Mouse (Mus musculus): ENCODE results near the gene Prdm2. TPM values are rescaled to one million over a fixed set of nuclear protein-coding genes. Genes with fewer than 3 reads are reported as not detected.

Prdm2 gene
- polyA plus RNA-seq, 1 experiment from 2014 or later: 11.5 TPM

GRCm38 (mm10) chr4:143141645-143142259 is 71.0 kb downstream of the Prdm2 start:
- DNase-seq (ENCODE audit: low spot score) (no peak), ATAC-seq (replicated peaks; ENCODE audit: insufficient number of reproducible peaks, low FRiP score, low TSS enrichment, low read depth) (no peak)
- H3K4me2 ChIP-seq (ENCODE audit: low read depth, low read length): no peak overlapping the region
- H3K9ac ChIP-seq (replicated peaks; ENCODE audit: low read length): no peak overlapping the region
- no peak overlapping the region for H3K27ac ChIP-seq (replicated peaks; ENCODE audit: low read depth, low read length)
- H3K4me1 ChIP-seq (ENCODE audit: control insufficient read depth, insufficient read depth, low read length): no peaks in the 10 kb centered on the region
- no peak overlapping the region for H3K4me3 ChIP-seq (ENCODE audit: low read depth, low read length)
- no peaks in the 10 kb centered on the region for H3K27me3 ChIP-seq (ENCODE audit: control insufficient read depth, insufficient read depth, low read length)
- no peaks in the 10 kb centered on the region for H3K9me3 ChIP-seq (replicated peaks; ENCODE audit: control insufficient read depth, low read length)
- WGBS: 84% methylated on average over 12 of the region's 12 CpGs
- H3K36me3 ChIP-seq (replicated peaks; ENCODE audit: control insufficient read depth, insufficient read depth, low read depth, low read length): peaks cover 3% of the 10 kb centered on the region; the same call in 1 of the 2 replicates

GRCm38 (mm10) chr4:143140940-143141339 is 71.9 kb downstream of the Prdm2 start:
- Histone ChIP-seq H3K9me3 (replicated peaks; ENCODE audit: control insufficient read depth, low read length) (no peaks in the 10 kb centered on the region), H3K9ac (replicated peaks; ENCODE audit: low read length) (no peak overlapping the region), H3K36me3 (replicated peaks; ENCODE audit: control insufficient read depth, insufficient read depth, low read depth, low read length) (peaks cover 3% of the 10 kb centered on the region; the same call in 1 of the 2 replicates), H3K27ac (replicated peaks; ENCODE audit: low read depth, low read length) (no peak overlapping the region), H3K4me1 (ENCODE audit: control insufficient read depth, insufficient read depth, low read length) (no peaks in the 10 kb centered on the region), H3K27me3 (ENCODE audit: control insufficient read depth, insufficient read depth, low read length) (no peaks in the 10 kb centered on the region), H3K4me2 (ENCODE audit: low read depth, low read length) (no peak overlapping the region), H3K4me3 (ENCODE audit: low read depth, low read length) (no peak overlapping the region)
- ATAC-seq (replicated peaks; ENCODE audit: insufficient number of reproducible peaks, low FRiP score, low TSS enrichment, low read depth): no peak
- DNase-seq (ENCODE audit: low spot score): no peak
- 89% methylated on average over 3 of the region's 3 CpGs for WGBS

- no peak overlapping the region for H3K4me3 ChIP-seq (ENCODE audit: low read depth, low read length)
- H3K27me3 ChIP-seq (ENCODE audit: control insufficient read depth, insufficient read depth, low read length): no peaks in the 10 kb centered on the region
- H3K27ac ChIP-seq (replicated peaks; ENCODE audit: low read depth, low read length): no peak overlapping the region
- no peaks in the 10 kb centered on the region for H3K9me3 ChIP-seq (replicated peaks; ENCODE audit: control insufficient read depth, low read length)
- ATAC-seq (replicated peaks; ENCODE audit: insufficient number of reproducible peaks, low FRiP score, low TSS enrichment, low read depth) (no peak), DNase-seq (ENCODE audit: low spot score) (no peak)
- no peak overlapping the region for H3K4me2 ChIP-seq (ENCODE audit: low read depth, low read length)
- WGBS: 95% methylated on average over 7 of the region's 7 CpGs
- H3K4me1 ChIP-seq (ENCODE audit: control insufficient read depth, insufficient read depth, low read length): no peaks in the 10 kb centered on the region
- peaks cover 3% of the 10 kb centered on the region; the same call in 1 of the 2 replicates for H3K36me3 ChIP-seq (replicated peaks; ENCODE audit: control insufficient read depth, insufficient read depth, low read depth, low read length)
- no peak overlapping the region for H3K9ac ChIP-seq (replicated peaks; ENCODE audit: low read length)
Measured at GRCm38 (mm10) chr4:143132433-143132832, 80.4 kb downstream of the Prdm2 start.

GRCm38 (mm10) chr4:143130441-143130840 is 82.4 kb downstream of the Prdm2 start:
- 93% methylated on average over 5 of the region's 5 CpGs for WGBS
- no peak for DNase-seq (ENCODE audit: low spot score)
- no peak overlapping the region for H3K4me3 ChIP-seq (ENCODE audit: low read depth, low read length)
- H3K9me3 ChIP-seq (replicated peaks; ENCODE audit: control insufficient read depth, low read length): no peaks in the 10 kb centered on the region
- H3K4me1 ChIP-seq (ENCODE audit: control insufficient read depth, insufficient read depth, low read length): no peaks in the 10 kb centered on the region
- no peaks in the 10 kb centered on the region for H3K27me3 ChIP-seq (ENCODE audit: control insufficient read depth, insufficient read depth, low read length)
- no peak overlapping the region for H3K4me2 ChIP-seq (ENCODE audit: low read depth, low read length)
- H3K36me3 ChIP-seq (replicated peaks; ENCODE audit: control insufficient read depth, insufficient read depth, low read depth, low read length): peaks cover 1% of the 10 kb centered on the region; the same call in 1 of the 2 replicates
- no peak for ATAC-seq (replicated peaks; ENCODE audit: insufficient number of reproducible peaks, low FRiP score, low TSS enrichment, low read depth)
- no peak overlapping the region for H3K27ac ChIP-seq (replicated peaks; ENCODE audit: low read depth, low read length)
- no peak overlapping the region for H3K9ac ChIP-seq (replicated peaks; ENCODE audit: low read length)

GRCm38 (mm10) chr4:143129261-143129760 is 83.5 kb downstream of the Prdm2 start:
- H3K4me1 ChIP-seq (ENCODE audit: control insufficient read depth, insufficient read depth, low read length): no peaks in the 10 kb centered on the region
- no peaks in the 10 kb centered on the region for H3K9me3 ChIP-seq (replicated peaks; ENCODE audit: control insufficient read depth, low read length)
- 92% methylated on average over 4 of the region's 4 CpGs for WGBS
- DNase-seq (ENCODE audit: low spot score) (no peak), ATAC-seq (replicated peaks; ENCODE audit: insufficient number of reproducible peaks, low FRiP score, low TSS enrichment, low read depth) (no peak)
- H3K9ac ChIP-seq (replicated peaks; ENCODE audit: low read length): no peak overlapping the region
- no peak overlapping the region for H3K27ac ChIP-seq (replicated peaks; ENCODE audit: low read depth, low read length)
- no peaks in the 10 kb centered on the region; the same call in 1 of the 2 replicates for H3K36me3 ChIP-seq (replicated peaks; ENCODE audit: control insufficient read depth, insufficient read depth, low read depth, low read length)
- H3K27me3 ChIP-seq (ENCODE audit: control insufficient read depth, insufficient read depth, low read length): no peaks in the 10 kb centered on the region
- H3K4me3 ChIP-seq (ENCODE audit: low read depth, low read length): no peak overlapping the region
- no peak overlapping the region for H3K4me2 ChIP-seq (ENCODE audit: low read depth, low read length)

GRCm38 (mm10) chr4:143127171-143127570 is 85.6 kb downstream of the Prdm2 start:
- no peak overlapping the region for H3K4me3 ChIP-seq (ENCODE audit: low read depth, low read length)
- H3K9me3 ChIP-seq (replicated peaks; ENCODE audit: control insufficient read depth, low read length): no peaks in the 10 kb centered on the region
- DNase-seq (ENCODE audit: low spot score) (no peak), ATAC-seq (replicated peaks; ENCODE audit: insufficient number of reproducible peaks, low FRiP score, low TSS enrichment, low read depth) (no peak)
- H3K9ac ChIP-seq (replicated peaks; ENCODE audit: low read length): no peak overlapping the region
- H3K4me2 ChIP-seq (ENCODE audit: low read depth, low read length): no peak overlapping the region
- no peaks in the 10 kb centered on the region; the same call in 1 of the 2 replicates for H3K36me3 ChIP-seq (replicated peaks; ENCODE audit: control insufficient read depth, insufficient read depth, low read depth, low read length)
- H3K27me3 ChIP-seq (ENCODE audit: control insufficient read depth, insufficient read depth, low read length): no peaks in the 10 kb centered on the region
- H3K4me1 ChIP-seq (ENCODE audit: control insufficient read depth, insufficient read depth, low read length): no peaks in the 10 kb centered on the region
- 81% methylated on average over 5 of the region's 5 CpGs for WGBS
- no peak overlapping the region for H3K27ac ChIP-seq (replicated peaks; ENCODE audit: low read depth, low read length)

- H3K4me2 ChIP-seq (ENCODE audit: low read depth, low read length): no peak overlapping the region
- no peaks in the 10 kb centered on the region for H3K4me1 ChIP-seq (ENCODE audit: control insufficient read depth, insufficient read depth, low read length)
- H3K36me3 ChIP-seq (replicated peaks; ENCODE audit: control insufficient read depth, insufficient read depth, low read depth, low read length): no peaks in the 10 kb centered on the region
- H3K9me3 ChIP-seq (replicated peaks; ENCODE audit: control insufficient read depth, low read length): no peaks in the 10 kb centered on the region
- H3K9ac ChIP-seq (replicated peaks; ENCODE audit: low read length): no peak overlapping the region
- no peak for DNase-seq (ENCODE audit: low spot score)
- H3K4me3 ChIP-seq (ENCODE audit: low read depth, low read length): no peak overlapping the region
- ATAC-seq (replicated peaks; ENCODE audit: insufficient number of reproducible peaks, low FRiP score, low TSS enrichment, low read depth): no peak
- WGBS: 93% methylated on average over 14 of the region's 14 CpGs
- H3K27me3 ChIP-seq (ENCODE audit: control insufficient read depth, insufficient read depth, low read length): no peaks in the 10 kb centered on the region
- H3K27ac ChIP-seq (replicated peaks; ENCODE audit: low read depth, low read length): no peak overlapping the region
Measured at GRCm38 (mm10) chr4:143126476-143126875, 86.3 kb downstream of the Prdm2 start.

GRCm38 (mm10) chr4:143125290-143125689 is 87.5 kb downstream of the Prdm2 start:
- H3K9ac ChIP-seq (replicated peaks; ENCODE audit: low read length): no peak overlapping the region
- no peak overlapping the region for H3K27ac ChIP-seq (replicated peaks; ENCODE audit: low read depth, low read length)
- H3K9me3 ChIP-seq (replicated peaks; ENCODE audit: control insufficient read depth, low read length): no peaks in the 10 kb centered on the region
- H3K4me2 ChIP-seq (ENCODE audit: low read depth, low read length): no peak overlapping the region
- H3K4me3 ChIP-seq (ENCODE audit: low read depth, low read length): no peak overlapping the region
- no peaks in the 10 kb centered on the region for H3K36me3 ChIP-seq (replicated peaks; ENCODE audit: control insufficient read depth, insufficient read depth, low read depth, low read length)
- H3K4me1 ChIP-seq (ENCODE audit: control insufficient read depth, insufficient read depth, low read length): no peaks in the 10 kb centered on the region
- no peaks in the 10 kb centered on the region for H3K27me3 ChIP-seq (ENCODE audit: control insufficient read depth, insufficient read depth, low read length)
- DNase-seq (ENCODE audit: low spot score) (no peak), ATAC-seq (replicated peaks; ENCODE audit: insufficient number of reproducible peaks, low FRiP score, low TSS enrichment, low read depth) (no peak; the same call in 1 of the 2 replicates)
- 81% methylated on average over 6 of the region's 6 CpGs for WGBS

Measured in embryonic facial prominence, embryonic 11.5 days (tissue).